Mouse (Mus musculus) CH12.LX (cell line): Measurements from ENCODE around the gene Rnf20.

ENCODE experiments used
- BHLHE40 ChIP-seq: IDR thresholded peaks from 2 replicates; pipeline ENCODE4 v1.6.1; 2011; ENCODE audit warnings: mild to moderate bottlenecking, low read depth, low read length, improper control_type of control experiment
- CHD2 ChIP-seq: IDR thresholded peaks from 2 replicates; pipeline ENCODE4 v1.6.1; 2011; ENCODE audit warnings: low read length, improper control_type of control experiment
- EP300 ChIP-seq: IDR thresholded peaks from 2 replicates; pipeline ENCODE4 v1.6.1; 2011; ENCODE audit warnings: low read length, improper control_type of control experiment
- KAT2A ChIP-seq: IDR thresholded peaks from 2 replicates; pipeline ENCODE4 v1.6.1; 2012; ENCODE audit warnings: low read length, improper control_type of control experiment, inconsistent platforms; ENCODE audit not compliant: insufficient replicate concordance
- MXI1 ChIP-seq: IDR thresholded peaks from 2 replicates; pipeline ENCODE4 v1.6.1; 2011; ENCODE audit warnings: mild to moderate bottlenecking, low read depth, low read length, improper control_type of control experiment
- POLR2A ChIP-seq: IDR thresholded peaks from 2 replicates; pipeline ENCODE4 v1.6.1; 2011; ENCODE audit warnings: low read depth, mild to moderate bottlenecking, improper control_type of control experiment, low read length
- POLR2AphosphoS2 ChIP-seq: IDR thresholded peaks from 2 replicates; pipeline ENCODE4 v1.6.1; 2011; ENCODE audit warnings: low read depth, low read length, improper control_type of control experiment
- ZNF384 ChIP-seq: IDR thresholded peaks from 2 replicates; pipeline ENCODE4 v1.6.1; 2012; ENCODE audit warnings: low read depth, low read length, improper control_type of control experiment, inconsistent platforms

DNA sequence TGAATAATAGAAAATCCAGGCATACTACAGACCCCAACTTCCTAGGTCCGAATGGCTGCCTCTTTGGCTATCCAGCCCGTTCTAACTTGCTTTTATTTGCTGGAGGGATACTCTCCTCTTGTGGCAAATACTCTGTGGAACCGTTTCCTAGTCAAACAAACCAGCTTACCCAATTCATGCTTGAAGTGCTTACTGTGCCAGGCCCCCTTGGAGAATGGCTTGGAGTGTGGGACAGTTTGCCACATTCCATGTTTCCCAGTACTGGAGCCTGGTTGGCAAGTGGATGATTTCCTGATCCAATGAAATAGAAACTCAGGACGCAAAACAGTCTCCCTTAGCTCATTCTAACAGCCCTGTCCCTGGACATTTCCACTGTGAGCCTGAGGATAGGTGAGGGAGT is 30.4 kb downstream of the Rnf20 start:
- TF ChIP-seq EP300 (no peak), BHLHE40 (no peak), ZNF384 (no peak), POLR2A (no peak), KAT2A (no peak), POLR2AphosphoS2 (no peak), CHD2 (no peak), MXI1 (no peak)
